Mouse (Mus musculus): Measurements from ENCODE around the gene Ank2. TPM values are rescaled to one million over a fixed set of nuclear protein-coding genes. Genes with fewer than 3 reads are reported as not detected.

The Ank2 gene
- polyA plus RNA-seq, 1 experiment: 0.75 TPM

DNA sequence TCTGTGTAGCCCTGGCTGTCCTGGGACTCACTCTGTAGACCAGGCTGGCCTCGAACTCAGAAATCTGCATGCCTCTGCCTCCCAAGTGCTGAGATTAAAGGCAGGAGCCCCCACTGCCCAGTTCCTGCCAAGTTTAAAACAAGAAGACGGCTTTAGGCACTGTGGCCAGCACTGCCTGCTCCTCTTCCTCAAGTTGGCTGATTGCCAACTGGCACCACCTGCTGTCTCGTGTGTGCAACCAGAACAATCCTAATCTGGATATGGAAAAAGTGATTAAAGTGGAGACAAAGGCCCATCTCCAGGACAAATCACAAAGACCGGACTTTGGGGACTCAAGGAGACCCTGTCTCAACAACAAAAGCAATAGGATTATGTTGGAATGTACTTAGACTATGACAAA, 288.6 kb downstream of the Ank2 start:
- no peak overlapping the region for H3K4me3 ChIP-seq (ENCODE audit: insufficient read depth, low read length)
- H3K4me1 ChIP-seq (ENCODE audit: control insufficient read depth, insufficient read depth, low read length): no peaks in the 10 kb centered on the region
- H3K27ac ChIP-seq (ENCODE audit: insufficient read depth, low read depth, low read length): no peak overlapping the region
- no peak for TF ChIP-seq CTCF (IDR thresholded peaks at IDR 0.05; ENCODE audit: low read depth, low read length)
- no peak for TF ChIP-seq POLR2A (IDR thresholded peaks at IDR 0.05; ENCODE audit: borderline replicate concordance, low read depth, low read length)

DNA sequence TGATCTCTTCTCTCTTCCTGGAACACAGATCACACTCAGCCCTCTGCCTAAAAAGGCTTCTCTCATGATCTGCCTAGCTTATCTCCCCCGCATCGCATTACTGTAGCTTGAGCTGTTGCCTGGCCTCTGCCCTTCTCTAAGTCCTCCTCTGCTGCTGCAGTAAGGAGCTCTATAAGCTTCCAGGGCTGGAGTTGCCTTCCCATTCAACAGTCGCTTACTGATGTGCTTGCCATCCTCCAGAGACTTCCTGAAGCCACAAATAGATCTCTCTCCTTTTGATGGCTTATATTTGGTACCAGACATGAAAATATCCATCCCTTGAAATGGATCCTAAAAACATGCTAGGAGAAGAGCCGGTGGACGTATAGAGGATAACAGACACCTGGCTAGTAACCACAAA, 290.3 kb downstream of the Ank2 start:
- Histone ChIP-seq H3K4me1 (ENCODE audit: control insufficient read depth, insufficient read depth, low read length) (no peaks in the 10 kb centered on the region), H3K27ac (ENCODE audit: insufficient read depth, low read depth, low read length) (no peak overlapping the region), H3K4me3 (ENCODE audit: insufficient read depth, low read length) (no peak overlapping the region)
- TF ChIP-seq CTCF (IDR thresholded peaks at IDR 0.05; ENCODE audit: low read depth, low read length) (no peak), POLR2A (IDR thresholded peaks at IDR 0.05; ENCODE audit: borderline replicate concordance, low read depth, low read length) (no peak)

DNA sequence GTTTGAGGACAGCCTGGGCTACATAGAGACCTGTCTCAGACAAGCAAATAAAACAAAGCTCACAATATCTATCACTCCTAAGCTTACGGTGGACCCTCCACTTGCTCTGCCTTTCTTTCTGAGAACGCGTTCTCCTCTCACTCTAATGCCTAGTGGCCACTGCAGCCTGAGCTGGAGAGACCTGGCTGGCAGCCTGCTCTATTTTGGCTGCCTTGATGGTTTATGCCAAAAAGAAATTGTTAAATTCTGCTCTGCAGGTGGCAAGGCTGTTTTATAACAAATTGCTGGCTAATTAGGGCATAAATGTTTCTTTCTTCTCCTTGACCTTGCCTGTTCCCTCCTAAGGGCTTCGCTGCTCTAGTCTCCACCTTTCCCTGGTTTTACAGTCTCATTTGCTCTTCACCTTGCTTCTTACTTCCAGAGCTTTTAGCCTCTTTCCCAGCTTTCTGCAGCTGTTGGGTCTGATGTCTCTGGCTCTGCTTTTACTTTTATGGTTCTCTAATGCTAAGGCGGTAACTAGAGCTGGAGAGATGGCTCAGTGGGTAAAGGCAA, 293.2 kb downstream of the Ank2 start:
- Histone ChIP-seq H3K27ac (ENCODE audit: insufficient read depth, low read depth, low read length) (no peak overlapping the region), H3K4me1 (ENCODE audit: control insufficient read depth, insufficient read depth, low read length) (peaks cover 2% of the 10 kb centered on the region; the same call in 1 of the 2 replicates), H3K4me3 (ENCODE audit: insufficient read depth, low read length) (no peak overlapping the region)
- TF ChIP-seq CTCF (IDR thresholded peaks at IDR 0.05; ENCODE audit: low read depth, low read length) (no peak), POLR2A (IDR thresholded peaks at IDR 0.05; ENCODE audit: borderline replicate concordance, low read depth, low read length) (no peak)

DNA sequence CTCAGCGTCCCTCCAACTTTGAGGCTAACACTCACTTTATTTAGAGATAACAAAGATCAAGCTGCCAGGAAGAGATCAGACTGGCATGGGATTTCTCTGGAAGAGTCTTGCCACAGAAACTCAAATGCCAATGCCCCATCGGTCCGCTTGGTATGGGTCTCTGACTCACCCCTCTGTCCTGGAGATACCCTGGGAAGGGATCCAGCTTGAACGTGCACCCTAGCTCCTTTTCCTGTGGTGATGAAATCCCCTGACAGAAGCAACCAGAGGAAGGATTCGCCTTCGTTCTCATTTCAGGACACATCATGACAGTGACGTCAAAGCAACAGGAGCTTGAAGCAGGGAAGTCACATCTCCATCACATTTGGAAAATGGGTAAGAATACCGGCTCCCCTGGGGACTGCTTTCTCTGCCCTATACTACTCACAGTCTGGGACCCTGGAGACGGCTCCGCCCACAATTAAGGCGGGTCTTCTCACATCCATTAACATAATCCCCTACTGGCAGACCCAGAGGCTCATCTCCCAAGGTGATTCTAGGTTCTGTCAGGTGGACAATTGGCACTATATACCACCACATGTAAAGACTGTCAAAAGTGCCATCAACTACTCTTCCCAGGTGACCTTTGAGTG, 296.6 kb downstream of the Ank2 start:
- no peak for TF ChIP-seq POLR2A (IDR thresholded peaks at IDR 0.05; ENCODE audit: borderline replicate concordance, low read depth, low read length)
- TF ChIP-seq CTCF (IDR thresholded peaks at IDR 0.05; ENCODE audit: low read depth, low read length): no peak
- Histone ChIP-seq H3K4me1 (ENCODE audit: control insufficient read depth, insufficient read depth, low read length) (peaks cover 2% of the 10 kb centered on the region; the same call in 1 of the 2 replicates), H3K4me3 (ENCODE audit: insufficient read depth, low read length) (no peak overlapping the region), H3K27ac (ENCODE audit: insufficient read depth, low read depth, low read length) (no peak overlapping the region)

DNA sequence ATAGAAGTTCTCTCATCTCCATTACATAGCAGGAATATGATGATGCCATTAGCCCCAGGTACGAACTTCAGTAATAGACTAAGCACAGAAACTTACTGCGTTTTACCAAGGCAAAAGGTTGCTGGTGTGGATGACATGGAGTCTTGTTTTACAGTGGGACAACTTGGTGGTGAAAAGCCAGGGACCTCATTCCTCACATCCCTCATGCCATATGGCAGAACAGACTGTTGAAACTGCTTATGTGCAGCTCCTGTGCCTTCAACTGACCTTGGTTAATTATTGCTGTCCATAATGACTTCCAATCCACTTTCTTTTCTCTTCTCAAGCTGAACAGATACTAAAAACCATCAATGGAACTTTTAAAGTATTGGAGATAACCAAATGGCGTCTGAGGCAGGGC, 298.4 kb downstream of the Ank2 start:
- TF ChIP-seq CTCF (IDR thresholded peaks at IDR 0.05; ENCODE audit: low read depth, low read length) (no peak), POLR2A (IDR thresholded peaks at IDR 0.05; ENCODE audit: borderline replicate concordance, low read depth, low read length) (no peak)
- H3K4me1 ChIP-seq (ENCODE audit: control insufficient read depth, insufficient read depth, low read length): peaks cover 2% of the 10 kb centered on the region; the same call in 1 of the 2 replicates
- no peak overlapping the region for H3K4me3 ChIP-seq (ENCODE audit: insufficient read depth, low read length)
- no peak overlapping the region for H3K27ac ChIP-seq (ENCODE audit: insufficient read depth, low read depth, low read length)

DNA sequence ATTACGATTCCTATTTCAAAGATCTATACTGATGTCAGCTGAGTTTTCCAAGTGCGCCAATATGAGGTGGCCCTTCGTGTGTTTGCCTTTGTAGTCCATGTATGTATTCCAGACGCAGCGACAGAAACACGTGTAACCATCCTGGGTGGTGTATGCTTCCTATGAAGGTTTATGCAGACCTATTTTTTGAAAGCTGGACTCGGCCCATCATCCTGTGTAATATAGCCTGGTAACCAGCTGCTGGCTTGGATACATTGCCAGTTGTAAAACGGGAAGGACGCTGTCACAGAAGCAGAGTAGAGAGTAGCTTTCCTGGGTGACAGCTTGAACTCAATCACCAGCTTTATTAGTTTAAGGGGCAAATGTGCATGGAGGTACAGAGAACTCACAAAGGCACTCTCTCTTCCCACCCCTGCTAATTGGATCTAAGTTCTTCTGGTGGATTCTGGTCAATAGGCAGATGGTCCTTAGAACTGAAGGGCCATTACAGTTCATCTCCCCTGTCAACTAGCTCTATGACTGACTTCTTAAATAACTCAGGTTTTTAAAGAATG, 300.0 kb downstream of the Ank2 start:
- TF ChIP-seq CTCF (IDR thresholded peaks at IDR 0.05; ENCODE audit: low read depth, low read length): no peak
- no peak for TF ChIP-seq POLR2A (IDR thresholded peaks at IDR 0.05; ENCODE audit: borderline replicate concordance, low read depth, low read length)
- no peak overlapping the region for H3K4me3 ChIP-seq (ENCODE audit: insufficient read depth, low read length)
- no peak overlapping the region for H3K27ac ChIP-seq (ENCODE audit: insufficient read depth, low read depth, low read length)
- H3K4me1 ChIP-seq (ENCODE audit: control insufficient read depth, insufficient read depth, low read length): peaks cover 2% of the 10 kb centered on the region; the same call in 1 of the 2 replicates

DNA sequence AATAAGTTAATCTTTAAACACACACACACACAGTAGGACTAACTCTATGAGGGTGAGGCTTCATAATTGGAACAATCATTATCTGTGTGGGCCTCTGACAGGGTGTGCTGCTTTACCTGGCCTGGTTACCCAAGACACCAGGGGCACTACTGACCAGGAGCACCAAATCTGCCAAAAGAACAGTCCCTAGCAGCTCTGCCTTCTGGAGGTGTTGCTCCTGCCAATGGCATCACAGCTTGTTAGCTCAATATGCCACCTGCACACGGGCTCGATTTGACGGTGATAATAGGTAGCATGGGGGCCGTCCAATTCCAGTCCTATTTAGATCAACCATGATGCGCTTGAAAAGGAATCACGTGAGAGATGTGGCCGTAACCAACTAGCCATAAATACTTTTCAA, 300.5 kb downstream of the Ank2 start:
- no peak overlapping the region for H3K27ac ChIP-seq (ENCODE audit: insufficient read depth, low read depth, low read length)
- peaks cover 2% of the 10 kb centered on the region; the same call in 1 of the 2 replicates for H3K4me1 ChIP-seq (ENCODE audit: control insufficient read depth, insufficient read depth, low read length)
- TF ChIP-seq POLR2A (IDR thresholded peaks at IDR 0.05; ENCODE audit: borderline replicate concordance, low read depth, low read length) (no peak), CTCF (IDR thresholded peaks at IDR 0.05; ENCODE audit: low read depth, low read length) (no peak)
- no peak overlapping the region for H3K4me3 ChIP-seq (ENCODE audit: insufficient read depth, low read length)

DNA sequence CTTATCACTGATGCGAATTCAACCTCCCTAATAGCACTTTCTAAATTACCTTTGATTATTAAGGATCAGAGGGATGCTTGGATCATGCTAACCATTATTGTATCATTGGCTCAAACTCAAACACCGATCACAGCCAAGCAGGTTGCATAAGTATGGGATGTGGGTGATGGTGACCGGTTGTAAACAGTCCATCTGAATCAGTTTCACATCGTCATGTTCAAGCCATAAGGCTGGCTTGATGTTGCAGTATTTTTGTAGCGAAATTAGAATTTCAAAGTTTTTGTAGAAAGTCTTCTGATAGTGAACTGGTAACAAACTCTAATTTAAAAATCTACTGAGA, 310.4 kb downstream of the Ank2 start:
- Histone ChIP-seq H3K4me1 (ENCODE audit: control insufficient read depth, insufficient read depth, low read length) (0 out of 2 replicates have a peak, but pooled peaks cover 2% of the 10 kb centered on the region), H3K27ac (ENCODE audit: insufficient read depth, low read depth, low read length) (no peak overlapping the region)
- TF ChIP-seq POLR2A (IDR thresholded peaks at IDR 0.05; ENCODE audit: borderline replicate concordance, low read depth, low read length) (no peak), CTCF (IDR thresholded peaks at IDR 0.05; ENCODE audit: low read depth, low read length) (no peak)

DNA sequence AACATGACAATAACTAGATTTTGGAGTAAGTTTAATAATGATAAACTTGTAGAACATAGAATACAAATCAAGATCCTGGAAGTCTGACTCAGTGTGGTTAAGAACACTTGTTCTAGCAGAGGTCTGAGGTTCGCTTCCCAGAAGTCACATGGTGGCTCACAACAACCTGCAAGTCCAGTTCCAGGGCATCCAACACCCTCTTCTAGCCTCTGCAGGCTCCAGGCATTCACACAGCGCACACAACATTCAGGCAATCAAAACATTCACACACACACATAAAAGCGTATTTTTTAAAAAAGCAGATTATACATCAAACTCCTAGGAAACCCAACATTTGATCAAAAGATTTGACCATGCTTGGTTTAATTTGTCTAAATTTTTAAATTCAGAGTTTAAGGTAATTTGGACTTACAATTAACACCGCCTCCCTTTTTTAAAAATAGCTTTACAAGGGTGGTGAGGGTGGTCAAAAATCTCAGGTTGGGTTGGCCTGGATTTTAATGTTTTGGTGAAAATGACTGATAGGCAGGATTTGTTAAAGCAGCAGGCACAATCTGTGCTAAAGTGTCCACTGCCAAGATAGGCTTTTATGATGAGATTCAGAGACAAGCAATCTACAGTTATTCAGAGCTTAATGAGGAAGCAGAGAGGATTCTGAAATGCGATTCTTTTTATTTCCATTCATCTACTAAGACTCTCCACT, 310.9 kb downstream of the Ank2 start:
- Histone ChIP-seq H3K27ac (ENCODE audit: insufficient read depth, low read depth, low read length) (no peak overlapping the region), H3K4me1 (ENCODE audit: control insufficient read depth, insufficient read depth, low read length) (0 out of 2 replicates have a peak, but pooled peaks cover 2% of the 10 kb centered on the region), H3K4me3 (ENCODE audit: insufficient read depth, low read length) (no peak overlapping the region)
- TF ChIP-seq POLR2A (IDR thresholded peaks at IDR 0.05; ENCODE audit: borderline replicate concordance, low read depth, low read length): no peak
- TF ChIP-seq CTCF (IDR thresholded peaks at IDR 0.05; ENCODE audit: low read depth, low read length): no peak

More for the DNA sequence above, 310.4 kb downstream of the Ank2 start:
- no peak overlapping the region for H3K4me3 ChIP-seq (ENCODE audit: insufficient read depth, low read length)

DNA sequence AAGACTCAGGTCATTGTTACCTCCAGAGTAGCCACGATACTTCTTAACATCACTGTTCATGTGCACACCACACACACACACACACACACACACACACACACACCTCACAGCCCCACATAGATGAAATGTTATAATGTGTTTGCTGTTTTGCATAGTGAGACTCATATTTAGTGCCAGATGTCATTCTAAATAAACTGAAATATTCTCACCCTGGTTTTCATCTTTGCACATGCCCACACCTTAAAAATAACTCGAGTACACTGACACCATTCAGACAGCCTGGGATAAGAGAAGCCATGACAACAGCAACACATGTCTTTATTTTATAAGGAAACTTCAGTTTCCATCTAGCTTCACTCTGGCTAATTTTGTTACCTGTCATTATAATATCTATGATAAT, 312.1 kb downstream of the Ank2 start:
- TF ChIP-seq CTCF (IDR thresholded peaks at IDR 0.05; ENCODE audit: low read depth, low read length): no peak
- no peak for TF ChIP-seq POLR2A (IDR thresholded peaks at IDR 0.05; ENCODE audit: borderline replicate concordance, low read depth, low read length)
- 0 out of 2 replicates have a peak, but pooled peaks cover 2% of the 10 kb centered on the region for H3K4me1 ChIP-seq (ENCODE audit: control insufficient read depth, insufficient read depth, low read length)
- no peak overlapping the region for H3K4me3 ChIP-seq (ENCODE audit: insufficient read depth, low read length)
- no peak overlapping the region for H3K27ac ChIP-seq (ENCODE audit: insufficient read depth, low read depth, low read length)
